Mouse (Mus musculus): ENCODE data around the gene Rasgrp3. TPM values are rescaled to one million over a fixed set of nuclear protein-coding genes. Genes with fewer than 3 reads are reported as not detected.

Rasgrp3 gene
- 0.37 TPM for polyA plus RNA-seq (2017; shearing (Covaris generic))

GRCm38 (mm10) chr17:75435599-75435998 lies at the start of gene Rasgrp3:
Gene Rasgrp3, plus strand, starts transcription at chr17:75435896.

GRCm38 (mm10) chr17:75551512-75552400 lies 116.1 kb downstream of the Rasgrp3 start, which contains the start of gene Fam98a:
Gene Fam98a, minus strand, starts transcription at chr17:75551946.

Other genes with a start within 250 kb of the Rasgrp3 start
- 29.9 TPM for gene Fam98a, start 116.0 kb downstream of the Rasgrp3 start, polyA plus RNA-seq (2017; shearing (Covaris generic))